Mouse (Mus musculus): ENCODE measurements around the gene Slc16a11.

The Slc16a11 gene

DNA sequence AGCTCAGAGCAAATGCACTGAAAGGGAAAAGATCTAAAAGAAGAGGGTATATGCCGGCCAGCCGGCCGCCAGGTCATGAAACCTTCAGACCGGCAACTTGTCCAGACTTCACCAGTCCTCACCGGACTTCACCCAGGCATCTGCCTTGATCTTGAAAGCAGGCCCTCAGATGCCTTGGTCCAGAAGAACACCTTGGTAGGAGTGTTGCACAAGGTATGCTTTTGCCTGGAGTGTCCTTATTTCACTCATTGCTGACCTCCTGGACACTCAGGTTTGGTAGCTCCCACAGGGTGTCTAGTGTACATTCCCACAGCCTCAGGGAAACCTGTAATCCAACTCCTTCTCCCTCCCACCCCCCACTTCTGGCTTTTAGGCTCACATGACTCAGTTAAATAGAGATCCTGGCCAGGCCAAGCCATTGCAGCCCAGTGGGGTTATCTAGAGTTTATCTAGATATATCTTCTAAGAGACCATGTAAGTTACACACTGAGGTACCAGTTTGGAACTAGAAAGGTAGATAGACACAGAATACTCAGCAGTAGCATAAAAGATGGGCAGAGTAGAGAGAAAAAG is 12.4 kb upstream of the Slc16a11 start:
- 93% methylated on average over 5 of the region's 5 CpGs for WGBS

DNA sequence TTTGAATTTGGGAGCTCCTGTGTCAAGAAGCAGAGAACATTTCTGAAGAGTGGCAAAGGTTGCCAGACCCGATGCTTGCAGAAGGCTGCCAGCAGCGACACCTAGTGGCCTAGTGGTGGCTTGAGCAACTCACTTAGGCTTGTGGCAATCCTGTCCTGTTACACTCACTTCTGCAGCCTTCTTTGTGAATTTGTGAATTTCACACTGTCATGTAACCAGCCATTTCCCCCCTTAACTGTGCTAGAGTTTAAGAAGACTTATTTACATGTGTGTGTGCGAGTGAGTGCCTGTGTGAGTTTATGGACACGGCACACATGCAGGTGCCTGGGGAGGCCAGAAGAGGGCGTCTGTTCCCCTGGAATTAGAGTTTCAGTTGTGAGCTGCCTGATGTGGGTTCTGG is 10.9 kb upstream of the Slc16a11 start:
- WGBS: 44% methylated on average over 5 of the region's 5 CpGs

DNA sequence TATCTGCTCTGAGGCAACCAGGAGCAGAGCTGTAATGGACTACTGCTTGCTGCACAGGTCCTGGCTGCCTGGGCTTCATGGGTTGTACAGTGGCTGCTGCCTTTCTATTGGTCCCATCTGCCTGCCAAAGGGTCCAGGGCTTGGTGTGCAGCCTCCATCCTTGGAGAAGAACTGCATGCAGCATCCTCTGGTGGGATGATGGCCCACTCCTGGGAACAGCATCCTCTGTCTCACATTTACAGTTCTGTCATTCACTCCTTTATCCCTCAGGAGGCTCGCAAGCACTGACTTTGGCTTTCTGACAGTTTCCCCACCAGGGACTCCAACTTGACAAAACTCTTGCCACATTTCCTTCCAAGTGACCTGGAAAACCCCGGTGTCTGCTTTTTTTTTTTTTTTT is 5.8 kb upstream of the Slc16a11 start:
- WGBS: 55% methylated on average over 2 of the region's 2 CpGs

DNA sequence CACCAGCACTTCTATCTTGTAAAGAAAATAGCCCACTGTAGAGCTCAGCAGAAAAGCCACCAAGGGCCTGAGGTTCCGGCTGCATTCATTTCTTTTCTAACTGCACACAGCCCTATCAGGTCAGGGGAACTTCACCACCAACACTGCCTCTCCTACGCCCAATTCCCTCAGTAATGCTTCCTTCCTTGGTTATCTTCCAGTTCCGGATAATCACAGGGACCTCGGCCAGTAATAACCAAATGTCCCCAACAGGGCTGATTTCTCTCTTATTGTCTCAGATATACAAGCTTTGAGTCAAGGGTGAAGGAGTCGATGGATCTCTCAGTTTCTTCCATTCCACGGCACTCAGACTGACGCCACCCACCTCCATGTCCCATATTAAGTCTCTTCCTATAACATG is 5.3 kb upstream of the Slc16a11 start:
- 83% methylated on average over 7 of the region's 7 CpGs for WGBS

DNA sequence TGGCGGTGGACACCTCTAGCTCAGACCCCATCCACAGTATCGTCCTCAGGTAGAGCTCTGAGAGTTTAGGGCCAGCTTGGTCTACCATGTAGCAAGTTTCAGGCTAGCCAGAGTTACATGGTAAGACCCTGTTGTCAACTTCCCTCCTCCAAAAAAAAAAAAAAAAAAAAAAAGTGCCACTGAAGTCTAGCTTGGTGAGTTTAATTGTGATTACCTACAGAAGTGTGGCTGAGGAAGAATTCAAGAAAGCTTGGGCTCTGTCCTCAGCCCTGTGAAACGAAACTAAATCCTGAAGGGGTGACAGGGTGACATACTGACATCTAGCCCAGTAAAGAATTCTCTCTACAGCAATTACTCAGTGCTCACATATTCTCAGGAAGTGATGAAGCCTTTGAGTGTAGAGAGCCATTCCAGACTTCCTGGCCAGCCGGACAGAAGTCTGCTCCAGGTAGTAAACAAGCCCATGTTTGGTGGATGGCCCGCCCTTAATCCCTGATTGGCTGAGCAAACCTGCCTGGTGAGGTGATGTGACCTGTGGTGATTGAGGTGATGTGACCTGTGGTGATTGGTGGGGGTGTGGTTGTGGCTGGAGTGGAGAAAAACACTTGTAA is 3.7 kb upstream of the Slc16a11 start:
- 86% methylated on average over 5 of the region's 5 CpGs for WGBS

DNA sequence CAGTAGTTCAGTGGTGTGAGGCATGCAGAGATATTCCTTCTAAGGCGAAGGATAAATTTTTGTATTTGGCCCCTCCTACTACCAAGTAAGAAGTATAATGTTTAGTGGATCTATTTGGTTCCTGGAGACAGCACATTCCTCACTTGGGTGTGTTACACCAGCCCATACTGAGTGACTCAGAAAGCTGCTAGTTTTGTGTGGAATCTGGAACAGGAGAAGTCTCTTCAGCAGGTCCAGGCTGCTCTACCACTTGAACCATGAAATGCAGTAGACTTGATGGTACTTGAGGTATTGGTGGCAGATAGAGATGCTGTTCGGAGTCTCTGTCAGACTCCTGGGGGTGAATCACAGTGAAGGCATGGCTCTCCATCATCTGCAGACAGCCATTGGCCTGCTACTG is 1.9 kb upstream of the Slc16a11 start:
- 93% methylated on average over 2 of the region's 2 CpGs for WGBS

DNA sequence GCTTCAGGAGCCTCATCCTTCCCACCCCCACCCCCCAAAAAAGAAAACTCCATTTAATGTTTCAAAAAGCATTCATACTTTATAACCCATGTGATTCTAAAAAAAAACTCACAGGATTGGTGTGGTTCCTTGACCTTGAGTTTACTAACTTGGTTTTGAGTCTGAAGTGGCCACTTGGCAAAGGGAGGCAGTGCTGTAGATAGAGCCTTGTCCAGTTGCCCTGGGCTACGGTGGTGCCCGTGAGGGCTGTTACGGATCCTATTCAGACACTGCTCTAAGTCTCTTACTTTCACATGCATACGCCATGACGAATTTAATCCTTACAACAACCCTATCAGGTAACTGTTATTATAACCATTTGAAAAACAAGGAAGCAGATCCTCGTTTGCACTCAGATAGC is 580 bp upstream of the Slc16a11 start:
- 77% methylated on average over 6 of the region's 6 CpGs for WGBS

DNA sequence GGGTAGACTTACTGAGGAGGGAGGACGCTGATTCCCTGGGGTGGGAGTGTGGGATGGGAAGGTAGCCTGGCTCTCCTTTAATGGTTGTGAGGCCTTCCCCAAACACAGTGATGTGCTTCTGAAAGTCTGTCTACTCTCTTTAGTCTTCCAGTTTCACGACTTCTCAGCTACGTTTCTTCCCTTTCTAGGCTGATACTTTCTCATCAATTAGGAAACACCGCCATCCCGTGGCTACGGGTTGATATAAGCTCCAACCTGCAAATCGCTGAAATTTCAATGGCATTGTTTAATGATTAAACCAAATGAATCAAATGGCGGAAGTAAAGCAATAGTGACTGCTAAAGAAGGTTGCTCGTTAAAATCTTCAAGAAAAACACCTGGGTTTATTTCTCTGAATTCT is 344 bp downstream of the Slc16a11 start:
- WGBS: 5% methylated on average over 9 of the region's 9 CpGs

DNA sequence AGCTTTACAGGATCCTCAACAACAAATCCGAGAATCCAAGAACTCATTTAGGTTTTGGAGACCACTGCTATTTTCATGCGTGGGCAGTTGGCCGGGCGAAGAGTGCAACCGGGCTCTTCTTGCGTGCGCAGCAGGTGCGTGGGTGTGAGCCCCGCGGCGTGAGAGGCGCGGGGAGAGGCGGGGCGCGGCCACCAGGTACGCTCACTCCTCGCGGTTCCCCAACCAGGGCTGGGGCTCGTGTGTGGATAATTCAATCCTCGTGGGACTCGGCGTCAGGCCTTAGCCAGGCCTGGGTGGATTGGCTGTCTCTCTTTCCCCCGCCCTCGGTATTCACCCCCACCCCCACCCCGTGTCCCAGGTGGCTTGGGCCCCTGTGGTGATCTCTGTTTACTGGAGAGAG is 1.2 kb downstream of the Slc16a11 start:
- 4% methylated on average over 26 of the region's 26 CpGs for WGBS

DNA sequence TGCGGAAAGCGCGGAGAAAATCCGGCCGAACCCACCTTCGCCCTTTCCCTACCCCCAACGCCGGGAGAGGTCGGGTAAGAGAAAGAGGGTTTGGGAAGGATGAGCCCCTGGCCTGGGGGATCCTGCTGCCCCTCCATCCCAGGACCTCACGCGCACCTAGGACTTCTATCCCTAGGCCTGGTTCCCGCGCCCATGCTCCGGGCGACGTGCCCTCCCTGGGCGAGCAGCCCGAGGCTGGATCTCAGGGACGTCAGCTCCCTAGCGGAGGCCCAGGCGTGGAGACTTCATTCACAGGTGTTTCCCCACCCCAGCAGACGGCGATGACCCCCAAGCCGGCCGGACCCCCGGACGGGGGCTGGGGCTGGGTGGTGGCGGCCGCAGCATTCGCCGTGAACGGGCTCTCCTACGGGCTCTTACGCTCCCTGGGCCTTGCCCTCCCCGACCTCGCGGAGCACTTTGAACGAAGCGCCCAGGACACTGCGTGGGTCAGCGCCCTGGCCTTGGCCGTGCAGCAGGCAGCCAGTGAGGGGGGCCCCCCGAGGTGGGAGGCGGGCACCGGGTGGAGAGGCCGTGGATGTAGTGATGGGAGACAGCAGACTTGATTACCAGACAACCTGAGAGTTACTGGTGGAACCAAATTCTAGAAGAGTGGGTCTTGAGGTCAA is 1.8 kb downstream of the Slc16a11 start:
- WGBS: 1% methylated on average over 46 of the region's 46 CpGs

DNA sequence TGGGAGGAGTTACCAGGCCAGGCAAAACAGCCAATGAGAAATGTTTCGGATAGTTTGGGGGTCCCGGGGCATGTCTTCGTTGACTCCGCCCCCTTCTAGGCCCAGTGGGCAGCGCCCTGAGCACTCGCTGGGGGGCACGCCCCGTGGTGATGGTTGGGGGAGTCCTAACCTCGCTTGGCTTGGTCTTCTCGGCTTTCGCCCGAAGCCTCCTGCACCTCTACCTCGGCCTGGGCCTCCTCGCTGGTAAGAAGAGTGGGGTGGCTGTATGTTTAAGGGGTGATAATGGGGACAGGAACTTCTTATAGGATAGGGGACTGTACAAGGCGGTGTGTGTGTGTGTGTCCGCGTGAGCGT is 2.3 kb downstream of the Slc16a11 start:
- 28% methylated on average over 18 of the region's 18 CpGs for WGBS

DNA sequence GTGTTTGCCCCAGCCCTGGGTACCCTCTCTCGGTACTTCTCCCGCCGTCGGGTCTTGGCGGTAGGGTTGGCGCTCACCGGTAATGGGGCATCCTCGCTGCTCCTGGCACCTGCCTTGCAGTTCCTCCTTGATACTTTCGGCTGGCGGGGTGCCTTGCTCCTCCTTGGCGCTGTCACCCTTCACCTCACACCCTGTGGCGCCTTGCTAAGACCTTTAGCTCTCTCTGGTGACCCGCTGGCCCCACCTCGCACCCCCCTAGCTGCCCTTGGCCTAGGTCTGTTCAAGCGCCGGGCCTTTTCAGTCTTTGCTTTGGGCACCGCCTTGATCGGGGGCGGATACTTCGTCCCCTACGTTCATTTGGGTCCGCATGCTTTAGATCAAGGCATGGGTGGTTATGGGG is 2.7 kb downstream of the Slc16a11 start:
- 36% methylated on average over 22 of the region's 22 CpGs for WGBS

DNA sequence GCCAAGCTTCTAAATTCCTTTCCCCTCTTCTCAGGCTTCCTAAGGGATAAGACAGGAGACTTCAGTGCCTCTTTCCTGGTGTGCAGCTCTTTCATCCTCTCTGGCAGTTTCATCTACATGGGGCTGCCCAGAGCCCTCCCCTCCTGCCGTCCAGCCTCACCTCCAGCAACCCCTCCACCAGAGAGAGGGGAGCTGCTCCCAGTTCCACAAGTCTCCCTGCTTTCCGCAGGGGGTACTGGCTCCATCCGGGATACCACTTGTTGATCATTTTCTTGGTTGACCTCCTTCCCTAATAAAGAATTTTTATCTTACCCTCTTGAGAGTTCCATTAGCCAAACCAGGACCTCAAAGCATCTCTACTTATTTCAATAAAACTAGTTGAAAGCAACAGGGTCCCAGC is 3.6 kb downstream of the Slc16a11 start:
- WGBS: 68% methylated on average over 3 of the region's 3 CpGs

DNA sequence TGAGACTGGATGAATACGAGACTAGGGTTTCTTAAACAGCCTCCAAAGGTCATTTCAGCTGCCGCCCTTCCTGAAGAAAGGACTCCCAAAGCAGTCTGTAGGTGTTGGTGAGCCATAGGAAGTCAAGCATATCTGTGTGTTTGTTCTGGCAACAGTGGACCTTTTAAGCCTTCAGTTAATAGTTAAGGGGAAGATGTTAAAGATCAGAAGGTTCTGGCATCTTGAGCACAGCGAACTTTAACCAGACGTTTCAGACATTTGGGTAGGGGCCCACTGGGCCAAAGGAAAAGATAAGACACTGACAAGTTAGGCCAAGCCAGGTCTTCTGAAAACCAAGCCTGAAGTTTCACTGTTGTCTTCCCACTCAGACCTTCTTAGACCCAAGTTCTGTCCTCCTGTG is 5.5 kb downstream of the Slc16a11 start:
- 87% methylated on average over 4 of the region's 4 CpGs for WGBS

DNA sequence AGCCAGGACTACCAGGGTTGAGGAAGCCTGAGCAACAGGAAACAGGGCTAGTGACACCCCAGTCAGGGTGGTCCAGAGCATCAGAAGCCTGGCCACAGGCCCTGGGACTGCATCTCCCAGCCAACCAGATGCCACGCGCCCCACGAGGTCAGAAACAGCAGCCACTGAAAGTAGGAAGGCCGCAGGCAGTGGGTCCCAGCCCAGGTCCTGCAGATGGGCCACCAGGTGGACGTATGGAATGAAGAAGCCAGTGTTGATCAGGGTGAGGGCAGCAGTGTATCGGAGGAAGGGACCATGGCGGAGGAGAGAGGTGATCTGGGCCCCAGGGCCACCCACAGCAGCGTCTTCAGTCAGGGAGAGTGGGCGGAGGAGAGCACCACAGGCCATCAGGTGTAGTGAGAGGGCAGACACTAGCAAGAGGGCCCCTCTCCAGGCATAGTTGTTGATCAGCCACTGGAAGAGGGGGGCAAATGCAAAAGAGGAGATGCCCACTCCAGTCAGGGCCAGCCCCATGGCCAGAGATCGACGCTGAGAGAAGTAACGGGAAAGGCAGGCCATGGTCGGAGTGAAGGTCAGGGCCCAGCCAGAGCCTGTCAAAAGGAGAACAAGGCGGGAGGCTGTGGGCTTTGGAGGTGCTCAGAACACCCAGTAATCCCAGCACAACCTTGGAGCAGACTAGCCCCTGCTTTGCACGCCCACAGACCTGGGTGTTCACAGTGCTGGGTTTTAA is 6.4 kb downstream of the Slc16a11 start:
- 91% methylated on average over 15 of the region's 15 CpGs for WGBS

DNA sequence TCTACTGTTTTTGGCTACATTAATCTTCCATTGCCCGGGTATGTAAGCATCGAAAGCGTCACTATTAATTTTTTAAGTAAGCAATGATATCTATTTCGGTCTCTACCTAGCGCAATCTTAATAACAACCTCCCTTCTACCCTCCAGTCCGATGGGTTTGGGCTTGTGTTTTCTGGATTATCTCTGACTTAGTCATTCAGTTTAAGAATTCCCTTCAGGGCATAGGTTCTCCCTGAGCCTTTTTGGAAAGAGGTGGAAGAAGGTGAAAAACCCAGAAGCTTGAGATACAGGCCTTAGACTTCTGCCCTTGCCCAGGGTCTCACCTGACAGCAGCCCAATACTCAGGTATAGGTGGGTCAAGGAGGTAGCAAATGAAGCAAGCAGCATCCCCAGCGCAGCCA is 7.3 kb downstream of the Slc16a11 start:
- 58% methylated on average over 7 of the region's 7 CpGs for WGBS

DNA sequence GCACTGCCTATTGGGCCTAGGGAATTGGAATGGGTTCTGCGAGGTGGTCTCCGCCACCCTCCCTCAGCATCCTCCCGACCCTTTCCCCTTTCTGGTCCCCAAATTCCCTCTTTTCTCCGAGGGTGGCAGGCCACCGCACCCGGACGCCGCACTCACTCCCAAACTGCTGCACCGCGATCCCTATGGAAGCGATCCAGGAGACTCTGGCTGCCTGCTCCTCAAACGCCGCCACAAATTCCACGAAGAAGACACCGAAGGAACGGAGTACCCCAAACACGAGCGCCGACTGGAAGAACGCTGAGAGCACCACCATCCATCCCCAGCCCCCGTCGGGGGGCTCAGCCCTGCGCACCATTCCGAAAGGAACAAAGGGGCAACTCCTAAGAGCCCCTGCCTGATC is 7.8 kb downstream of the Slc16a11 start:
- WGBS: 2% methylated on average over 24 of the region's 24 CpGs

DNA sequence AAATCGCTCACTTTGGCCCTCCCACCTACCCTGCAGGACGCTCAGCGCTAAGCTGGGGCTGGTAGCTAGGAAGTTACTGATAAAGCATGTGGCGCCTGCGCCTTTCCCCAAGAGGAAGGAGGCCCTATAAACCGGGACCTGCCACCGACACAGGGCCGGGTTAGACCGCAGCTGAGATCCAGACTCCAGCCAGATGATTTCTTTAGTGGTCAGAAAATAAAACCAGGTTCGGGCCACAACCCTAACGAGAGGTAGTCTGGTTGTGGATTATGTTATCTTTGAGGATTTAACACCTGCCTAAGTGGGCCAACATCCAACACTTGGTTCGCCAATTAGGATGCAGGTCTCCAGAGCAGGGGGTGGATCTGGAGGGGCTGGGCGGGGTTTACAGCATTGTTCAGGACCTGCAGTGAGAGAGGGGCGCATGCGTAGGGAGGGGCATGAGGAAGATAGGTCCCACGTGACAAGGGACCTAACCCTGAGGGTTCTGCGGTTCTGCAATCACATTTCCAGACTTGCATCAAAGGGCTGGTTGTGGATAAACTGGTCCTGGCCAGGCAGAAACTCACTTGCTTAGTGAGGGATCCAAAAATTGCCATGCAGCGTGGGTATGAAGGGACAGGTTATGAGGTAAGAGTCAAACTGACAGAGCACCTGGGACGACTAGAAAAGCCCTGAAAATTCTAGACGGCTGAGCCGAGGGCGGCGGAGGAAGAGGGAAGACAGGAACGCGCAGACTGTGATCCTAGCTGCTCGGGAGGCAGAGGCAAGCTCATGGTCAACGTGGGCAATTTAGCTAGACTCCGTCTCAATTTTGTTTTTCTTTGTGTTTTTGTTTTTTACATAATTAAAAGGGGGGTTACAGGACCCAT is 8.4 kb downstream of the Slc16a11 start, which contains the start of gene Slc16a13:
TSS of gene Slc16a13 (minus strand) at position 334 of the 872 bp plus-strand sequence.
- 1% methylated on average over 28 of the region's 28 CpGs for WGBS

DNA sequence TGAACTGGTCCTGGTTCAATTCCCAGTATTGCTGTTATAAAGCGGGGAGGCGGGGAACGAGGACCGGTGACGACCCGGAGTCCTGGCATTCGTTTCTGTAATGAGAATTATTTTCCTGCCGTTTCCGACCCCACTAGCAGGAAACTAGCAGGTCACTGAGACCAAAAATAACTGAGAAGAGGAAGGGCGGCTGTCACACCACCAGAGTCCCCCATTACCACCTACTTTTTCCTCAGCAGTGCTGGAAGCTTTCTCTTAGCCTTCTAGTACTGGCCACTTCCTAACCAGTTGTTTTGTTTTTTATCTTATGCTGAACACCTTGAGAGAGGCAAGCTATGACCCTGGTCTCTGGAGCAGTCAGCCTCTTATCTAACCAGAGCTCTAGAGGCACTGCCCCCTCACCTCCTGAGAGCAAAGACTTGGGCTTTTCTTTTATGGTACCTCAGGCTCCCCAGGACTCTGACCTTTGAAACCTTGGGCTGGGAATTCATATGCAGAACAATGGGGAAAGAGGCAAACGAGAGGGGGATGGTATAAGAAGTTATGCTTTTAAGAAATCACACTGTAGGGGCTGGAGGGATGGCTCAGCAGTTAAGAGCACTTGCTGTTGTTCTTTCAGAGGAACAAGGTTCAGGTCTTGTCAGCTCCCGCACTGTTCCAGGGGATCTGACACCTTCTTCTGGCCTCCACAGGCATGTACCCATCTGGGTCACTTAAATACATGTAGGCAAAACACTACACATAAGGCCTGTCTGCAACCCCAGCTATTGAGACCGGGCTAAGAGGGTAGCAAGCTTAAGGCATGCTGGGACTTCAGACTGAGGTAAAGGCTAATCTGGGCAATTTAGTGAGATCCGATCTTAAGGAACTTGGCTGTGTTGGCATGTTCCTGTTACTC is 9.3 kb downstream of the Slc16a11 start:
- WGBS: 16% methylated on average over 14 of the region's 14 CpGs

DNA sequence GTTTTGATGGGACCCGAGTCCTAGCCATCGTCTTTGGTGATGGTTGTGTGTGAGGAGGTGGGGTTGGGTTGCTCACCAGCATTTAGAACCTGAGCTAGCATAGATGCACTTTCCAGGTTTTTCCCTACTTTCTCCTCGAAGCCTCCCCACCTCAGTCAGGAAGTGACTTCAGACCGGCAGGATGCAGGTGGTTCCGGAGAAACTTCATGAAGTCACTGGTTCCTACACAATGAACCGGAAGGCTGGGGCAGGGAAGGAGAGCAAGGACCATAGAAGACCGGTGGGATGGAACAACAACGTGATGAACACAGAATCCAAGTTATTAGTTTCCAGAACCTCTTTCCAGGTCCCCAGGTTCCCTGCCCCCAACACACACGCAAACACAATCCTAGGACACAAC is 11.2 kb downstream of the Slc16a11 start:
- WGBS: 82% methylated on average over 9 of the region's 9 CpGs

Data from cerebral cortex, adult 2 months (tissue).